Mouse (Mus musculus): ENCODE measurements around the gene Zc3hav1l.

DNA sequence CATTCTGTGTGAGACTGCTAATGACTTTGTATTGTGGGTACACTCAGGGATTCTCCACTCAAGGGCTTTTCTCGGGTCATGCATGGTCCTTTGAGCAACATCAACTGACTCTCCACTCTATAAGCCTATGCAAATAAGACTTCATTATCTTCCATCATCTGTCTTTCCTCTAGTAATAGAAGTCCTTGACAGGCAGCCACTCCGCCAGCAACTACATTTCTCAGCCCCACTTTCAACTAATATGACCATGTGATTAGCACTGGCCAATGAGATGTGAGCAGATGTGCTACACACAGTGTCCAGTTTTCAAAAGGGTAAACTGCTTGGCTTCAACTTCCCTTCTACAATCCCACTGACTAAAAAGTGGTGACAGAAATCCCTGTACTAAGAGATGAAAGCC lies 40.0 kb upstream of the Zc3hav1l start:
- no peak for TF ChIP-seq CTCF (IDR thresholded peaks at IDR 0.05; ENCODE audit: low read depth, low read length)
- TF ChIP-seq TAL1 (conservative IDR thresholded peaks at IDR 0.05; ENCODE audit: low read depth, low read length), result no peak
- TF ChIP-seq GATA1 (IDR thresholded peaks at IDR 0.05; ENCODE audit: borderline replicate concordance, low read length), result no peak
- TF ChIP-seq POLR2AphosphoS5 (IDR thresholded peaks at IDR 0.05; ENCODE audit: insufficient replicate concordance, low read depth, low read length), result no peak
- no peak for TF ChIP-seq GATA2 (IDR thresholded peaks at IDR 0.05; ENCODE audit: borderline replicate concordance, low read depth, low read length)
